Mouse (Mus musculus) midbrain, embryonic 12.5 days (tissue): ENCODE data around the gene Ddx19a. TPM values are rescaled to one million over a fixed set of nuclear protein-coding genes. Genes with fewer than 3 reads are reported as not detected.
"Not testable (repeated sequence)": the region's sequence is repeated elsewhere in the genome, so short reads cannot be mapped to it uniquely, and the experiment has no call there.

Source experiments
- ATAC-seq: fragments of 200-750 bp; cut with Nextera tagmentation; 2 replicates; pipeline ENCODE4 v1.8.0; 2017; ENCODE audit warnings: low read depth, moderate TSS enrichment, moderate library complexity; ENCODE audit not compliant: low FRiP score
- H3K27ac ChIP-seq: fragments of 300-500 bp; sonication (generic); replicated peaks from 2 replicates; pipeline ENCODE4 v1.5.1; 2016; ENCODE audit warnings: mild to moderate bottlenecking
- H3K27me3 ChIP-seq: fragments of 300-500 bp; sonication (generic); 2 replicates; pipeline ENCODE4 v1.6.1; 2016; ENCODE audit warnings: mild to moderate bottlenecking
- H3K36me3 ChIP-seq: fragments of 300-500 bp; sonication (generic); 2 replicates; pipeline ENCODE4 v1.6.1; 2016
- H3K4me1 ChIP-seq: fragments of 300-500 bp; sonication (generic); 2 replicates; pipeline ENCODE4 v1.6.1; 2016
- H3K4me2 ChIP-seq: fragments of 300-500 bp; sonication (generic); replicated peaks from 2 replicates; pipeline ENCODE4 v1.6.1; 2016; ENCODE audit warnings: mild to moderate bottlenecking, moderate library complexity
- H3K4me3 ChIP-seq: fragments of 300-500 bp; sonication (generic); 2 replicates; pipeline ENCODE4 v1.5.1; 2016; ENCODE audit warnings: mild to moderate bottlenecking
- H3K9ac ChIP-seq: fragments of 300-500 bp; sonication (generic); replicated peaks from 2 replicates; pipeline ENCODE4 v1.6.1; 2016; ENCODE audit warnings: mild to moderate bottlenecking, moderate library complexity
- H3K9me3 ChIP-seq: fragments of 300-500 bp; sonication (generic); 2 replicates; pipeline ENCODE4 v1.6.1; 2016; ENCODE audit warnings: mild to moderate bottlenecking
- WGBS: fragments of 180-500 bp; shearing (Covaris S2); methylation state at CpG from one replicate; pipeline ENCODE4 v1.1.7; 2016; 5-methylcytosine and 5-hydroxymethylcytosine counted together
- polyA plus RNA-seq: library from polyadenylated mRNA; unstranded; fragments of >200 nt; fragmentation: Nextera tagmentation; extraction: Ambion mirVana; gene quantifications from 2 replicates; pipeline ENCODE4 v1.2.1, GENCODE M21; 2016

Gene Ddx19a
- polyA plus RNA-seq, 1 experiment from 2014 or later: 17.6 TPM

DNA sequence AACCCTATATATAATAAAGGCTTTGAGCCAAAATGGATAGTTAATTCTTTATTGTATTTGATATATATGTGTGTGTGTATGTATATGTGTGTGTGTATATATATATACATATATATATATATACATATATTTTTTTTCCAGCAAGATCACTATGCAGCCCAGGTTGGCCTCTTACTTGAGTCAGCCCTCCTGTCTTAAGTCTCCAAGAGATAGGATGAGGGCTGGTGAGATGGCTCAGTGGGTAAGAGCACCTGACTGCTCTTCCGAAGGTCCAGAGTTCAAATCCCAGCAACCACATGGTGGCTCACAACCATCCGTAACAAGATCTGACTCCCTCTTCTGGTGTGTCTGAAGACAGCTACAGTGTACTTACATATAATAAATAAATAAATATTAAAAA lies 29.0 kb upstream of the Ddx19a start:
- not testable (repeated sequence) for H3K4me3 ChIP-seq, H3K27ac ChIP-seq, H3K9me3 ChIP-seq, H3K36me3 ChIP-seq, H3K4me1 ChIP-seq, ATAC-seq, H3K9ac ChIP-seq, H3K4me2 ChIP-seq
- WGBS: 92% methylated on average over 2 of the region's 2 CpGs
- H3K27me3 ChIP-seq: peaks cover 15% of the 10 kb centered on the region; the same call in 1 of the 2 replicates

DNA sequence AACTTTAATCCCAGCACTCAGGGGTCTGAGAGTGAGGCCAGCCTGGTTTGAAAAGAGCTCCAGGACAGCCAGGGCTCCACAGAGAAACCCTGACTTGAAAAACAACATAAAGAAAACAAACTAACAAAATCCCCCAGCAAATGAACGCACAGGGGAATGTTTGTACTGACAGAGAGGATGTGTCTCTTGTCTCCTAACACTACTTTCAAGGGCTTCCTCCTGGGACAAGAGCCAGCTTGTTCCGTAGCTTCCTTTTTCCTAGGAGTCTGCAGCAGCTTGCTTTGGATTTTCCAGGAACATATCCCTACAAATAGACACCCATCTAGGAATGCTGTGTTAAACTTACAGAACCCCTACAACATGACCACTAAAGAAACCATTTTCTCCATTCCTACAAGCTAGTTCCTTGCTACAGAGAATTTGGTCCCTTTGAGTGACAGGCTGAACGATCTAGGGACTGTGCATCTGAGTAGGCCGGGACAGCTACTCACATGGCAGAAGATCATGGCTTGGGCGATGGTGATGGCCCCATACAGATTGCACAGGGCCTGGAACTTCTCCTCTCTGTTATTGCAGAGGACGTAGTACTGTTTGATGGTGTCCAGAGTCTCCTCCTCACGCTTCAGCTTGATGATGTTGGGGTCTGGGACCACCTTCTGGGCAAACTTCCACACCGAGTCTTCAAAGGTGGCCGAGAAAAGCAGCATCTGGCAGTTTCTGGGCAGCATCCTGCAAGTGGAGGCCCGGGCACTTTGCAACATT lies 12.8 kb upstream of the Ddx19a start:
- H3K9me3 ChIP-seq, H3K27me3 ChIP-seq, H3K27ac ChIP-seq, H3K4me2 ChIP-seq, H3K9ac ChIP-seq, H3K4me3 ChIP-seq, H3K4me1 ChIP-seq, ATAC-seq: not testable (repeated sequence)
- WGBS: 93% methylated on average over 9 of the region's 10 CpGs
- peaks cover 41% of the 10 kb centered on the region for H3K36me3 ChIP-seq

DNA sequence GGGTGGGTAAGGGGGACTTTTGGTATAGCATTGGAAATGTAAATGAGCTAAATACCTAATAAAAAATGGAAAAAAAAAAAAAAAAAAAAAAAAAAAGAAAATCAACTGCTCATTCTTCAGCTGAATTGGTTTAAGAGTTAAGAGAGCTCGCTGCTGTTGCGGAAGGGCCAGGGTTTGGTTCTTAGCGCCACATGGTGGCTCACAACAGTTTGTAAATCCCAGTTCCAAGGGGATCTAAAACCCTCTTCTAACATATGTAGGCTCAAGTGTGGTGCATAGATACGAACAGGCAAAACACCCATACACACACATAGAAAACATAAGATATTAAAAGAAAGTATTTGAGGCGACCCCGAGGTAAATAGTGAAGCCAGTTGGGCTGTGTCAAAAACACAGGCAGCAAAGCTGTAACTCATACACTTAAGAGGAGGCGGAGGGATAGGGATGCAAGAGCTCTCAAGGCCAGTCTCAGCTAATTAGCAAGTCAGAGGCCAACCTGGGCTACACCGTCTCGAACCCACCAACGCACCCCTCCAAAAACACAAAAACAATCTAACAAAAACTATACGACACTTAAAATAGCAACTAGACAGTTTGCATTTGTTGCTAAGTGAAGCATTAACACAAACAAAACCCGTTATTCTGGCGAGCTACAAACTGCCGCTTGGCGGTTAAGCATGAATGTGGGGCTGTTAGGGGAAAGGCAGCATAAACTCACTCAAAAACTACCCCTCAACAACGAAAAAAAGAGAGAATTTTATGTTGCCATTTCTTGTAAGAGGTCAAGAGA lies 764 bp downstream of the Ddx19a start:
- Histone ChIP-seq H3K4me2 (peak overlapping the region; percentile 72), H3K27me3 (no peaks in the 10 kb centered on the region), H3K9ac (peak overlapping the region; percentile 81), H3K36me3 (peaks cover 22% of the 10 kb centered on the region), H3K4me3 (peak overlapping the region; percentile 90), H3K9me3 (no peaks in the 10 kb centered on the region), H3K4me1 (peaks cover 6% of the 10 kb centered on the region), H3K27ac (peak overlapping the region; percentile 75; the same call in 1 of the 2 replicates)
- WGBS: 40% methylated on average over 16 of the region's 16 CpGs
- no peak for ATAC-seq

DNA sequence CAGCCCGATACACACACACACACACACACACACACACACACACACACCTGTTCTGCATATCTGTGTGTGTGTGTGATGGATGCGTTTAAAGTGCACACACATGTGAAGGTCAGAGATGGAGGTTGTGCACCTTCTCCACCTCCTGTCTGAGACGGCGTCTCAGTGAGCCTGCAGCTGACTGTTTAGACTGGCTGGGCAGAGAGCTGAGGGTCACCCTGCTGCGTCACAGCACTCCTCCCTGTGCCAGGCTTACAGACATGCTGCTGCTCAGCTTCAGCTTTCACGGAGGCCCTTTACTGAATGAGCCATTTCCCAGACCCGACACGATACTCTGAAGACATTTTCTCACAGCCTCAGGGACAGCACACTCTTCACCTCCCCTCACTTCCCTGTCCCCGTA lies 7.6 kb downstream of the Ddx19a start:
- no peak for ATAC-seq
- no peak overlapping the region for H3K4me2 ChIP-seq
- no peak overlapping the region for H3K4me3 ChIP-seq
- H3K9ac ChIP-seq: no peak overlapping the region
- no peaks in the 10 kb centered on the region for H3K27me3 ChIP-seq
- H3K36me3 ChIP-seq: peaks cover 82% of the 10 kb centered on the region
- WGBS: 95% methylated on average over 9 of the region's 9 CpGs
- H3K9me3 ChIP-seq: no peaks in the 10 kb centered on the region
- H3K4me1 ChIP-seq: no peaks in the 10 kb centered on the region
- no peak overlapping the region for H3K27ac ChIP-seq

DNA sequence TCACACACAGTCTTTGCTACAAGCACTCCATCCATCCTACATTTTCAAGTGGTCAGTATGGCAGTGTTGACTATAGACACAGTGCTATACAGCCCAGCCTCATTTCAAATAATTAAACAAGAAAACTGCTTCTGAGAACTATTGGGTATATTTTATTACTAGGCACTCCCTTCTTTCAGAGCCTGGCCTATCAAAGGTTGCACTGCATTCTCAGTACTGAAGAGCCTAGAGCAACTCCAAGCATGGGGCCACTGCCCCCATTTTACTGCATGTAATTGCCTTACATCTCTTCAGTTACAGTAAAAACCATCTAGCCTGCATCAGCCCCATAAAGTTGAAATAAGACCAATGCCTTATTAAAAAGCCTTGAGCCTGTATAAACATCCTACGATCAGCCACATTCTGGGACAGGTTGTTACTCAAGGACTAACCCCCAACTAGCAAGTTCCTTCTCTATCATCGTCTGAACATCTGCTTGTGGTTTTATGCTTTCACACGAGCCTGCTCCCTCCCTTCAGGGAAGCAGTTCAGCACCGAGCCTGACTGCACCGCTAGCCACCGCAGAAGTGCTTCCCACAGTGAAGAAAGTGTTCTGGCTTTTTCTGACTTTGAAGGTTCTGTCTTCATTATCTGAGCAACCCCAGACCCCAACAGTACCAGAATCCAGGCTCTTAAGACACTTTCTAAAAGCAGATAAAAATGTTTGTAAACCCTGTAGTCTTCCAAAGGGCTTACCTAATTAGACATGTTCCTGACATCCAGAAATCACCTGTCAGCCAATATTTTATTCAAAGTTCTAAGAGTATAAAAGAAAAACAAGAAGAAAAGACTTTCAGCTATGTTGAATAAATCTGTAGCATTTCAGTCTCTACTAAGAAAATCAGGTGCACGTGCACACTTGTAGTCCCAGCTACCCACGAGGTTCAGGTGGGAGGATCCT lies 9.5 kb downstream of the Ddx19a start:
- 94% methylated on average over 8 of the region's 8 CpGs for WGBS
- no peak overlapping the region for H3K27ac ChIP-seq
- no peak overlapping the region for H3K4me2 ChIP-seq
- H3K4me1 ChIP-seq: no peaks in the 10 kb centered on the region
- no peaks in the 10 kb centered on the region for H3K9me3 ChIP-seq
- no peaks in the 10 kb centered on the region for H3K27me3 ChIP-seq
- ATAC-seq: no peak
- peaks cover 88% of the 10 kb centered on the region for H3K36me3 ChIP-seq
- no peak overlapping the region for H3K4me3 ChIP-seq
- no peak overlapping the region for H3K9ac ChIP-seq

DNA sequence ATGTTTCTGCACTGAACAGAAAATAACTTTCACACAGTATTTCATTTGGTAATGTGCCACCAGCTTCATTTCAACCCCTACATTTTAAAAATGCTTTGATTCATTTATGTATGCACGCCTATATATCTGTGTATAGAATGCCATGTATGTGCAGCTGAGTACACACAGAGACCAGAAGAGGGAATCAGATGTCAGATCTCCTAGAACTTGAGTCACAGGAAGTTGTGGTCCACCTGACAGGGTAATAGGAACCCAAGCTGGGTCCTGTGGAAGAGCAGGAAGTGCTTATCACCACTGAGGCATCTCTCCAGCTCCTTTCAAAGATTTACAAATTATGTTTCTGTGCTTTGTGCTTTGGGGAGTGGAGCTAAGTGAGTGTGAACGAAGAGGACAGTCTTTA lies 16.3 kb downstream of the Ddx19a start:
- Histone ChIP-seq H3K27me3 (no peaks in the 10 kb centered on the region), H3K4me1 (no peaks in the 10 kb centered on the region), H3K27ac (no peak overlapping the region), H3K9ac (no peak overlapping the region), H3K4me2 (no peak overlapping the region), H3K36me3 (peaks cover 77% of the 10 kb centered on the region), H3K4me3 (no peak overlapping the region), H3K9me3 (no peaks in the 10 kb centered on the region)
- no peak for ATAC-seq
- 79% methylated on average over 2 of the region's 2 CpGs for WGBS

DNA sequence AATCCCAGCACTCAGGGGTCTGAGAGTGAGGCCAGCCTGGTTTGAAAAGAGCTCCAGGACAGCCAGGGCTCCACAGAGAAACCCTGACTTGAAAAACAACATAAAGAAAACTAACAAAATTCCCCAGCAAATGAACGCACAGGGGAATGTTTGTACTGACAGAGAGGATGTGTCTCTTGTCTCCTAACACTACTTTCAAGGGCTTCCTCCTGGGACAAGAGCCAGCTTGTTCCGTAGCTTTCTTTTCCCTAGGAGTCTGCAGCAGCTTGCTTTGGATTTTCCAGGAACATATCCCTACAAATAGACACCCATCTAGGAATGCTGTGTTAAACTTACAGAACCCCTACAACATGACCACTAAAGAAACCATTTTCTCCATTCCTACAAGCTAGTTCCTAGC lies 19.6 kb downstream of the Ddx19a start:
- WGBS: 81% methylated on average over 2 of the region's 2 CpGs
- not testable (repeated sequence) for ATAC-seq, H3K9ac ChIP-seq, H3K27me3 ChIP-seq, H3K4me3 ChIP-seq, H3K9me3 ChIP-seq, H3K4me1 ChIP-seq, H3K27ac ChIP-seq, H3K4me2 ChIP-seq
- peaks cover 66% of the 10 kb centered on the region for H3K36me3 ChIP-seq

DNA sequence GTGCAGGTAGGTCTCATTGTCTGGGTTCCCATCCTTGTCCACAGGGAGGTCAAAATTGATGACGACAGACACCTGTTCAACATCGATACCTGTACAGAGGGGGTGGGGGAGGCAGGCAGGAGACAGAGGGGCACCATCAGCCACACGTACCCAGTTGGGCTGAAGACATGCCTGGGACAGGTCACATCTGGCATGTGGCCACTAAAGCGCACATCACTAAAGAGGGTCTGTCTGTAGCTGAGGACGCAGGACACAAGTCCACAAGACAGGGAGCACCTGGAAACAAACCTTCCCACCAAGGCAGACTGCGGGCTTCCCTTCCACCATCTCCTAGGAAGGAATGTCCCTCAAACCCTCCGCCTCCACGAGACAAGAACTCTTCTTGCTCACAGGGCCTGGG lies 21.1 kb downstream of the Ddx19a start:
- not testable (repeated sequence) for ATAC-seq, H3K4me3 ChIP-seq, H3K9ac ChIP-seq, H3K9me3 ChIP-seq, H3K27ac ChIP-seq, H3K4me2 ChIP-seq, H3K4me1 ChIP-seq, H3K27me3 ChIP-seq
- H3K36me3 ChIP-seq: peaks cover 55% of the 10 kb centered on the region
- 99% methylated on average over 8 of the region's 8 CpGs for WGBS

DNA sequence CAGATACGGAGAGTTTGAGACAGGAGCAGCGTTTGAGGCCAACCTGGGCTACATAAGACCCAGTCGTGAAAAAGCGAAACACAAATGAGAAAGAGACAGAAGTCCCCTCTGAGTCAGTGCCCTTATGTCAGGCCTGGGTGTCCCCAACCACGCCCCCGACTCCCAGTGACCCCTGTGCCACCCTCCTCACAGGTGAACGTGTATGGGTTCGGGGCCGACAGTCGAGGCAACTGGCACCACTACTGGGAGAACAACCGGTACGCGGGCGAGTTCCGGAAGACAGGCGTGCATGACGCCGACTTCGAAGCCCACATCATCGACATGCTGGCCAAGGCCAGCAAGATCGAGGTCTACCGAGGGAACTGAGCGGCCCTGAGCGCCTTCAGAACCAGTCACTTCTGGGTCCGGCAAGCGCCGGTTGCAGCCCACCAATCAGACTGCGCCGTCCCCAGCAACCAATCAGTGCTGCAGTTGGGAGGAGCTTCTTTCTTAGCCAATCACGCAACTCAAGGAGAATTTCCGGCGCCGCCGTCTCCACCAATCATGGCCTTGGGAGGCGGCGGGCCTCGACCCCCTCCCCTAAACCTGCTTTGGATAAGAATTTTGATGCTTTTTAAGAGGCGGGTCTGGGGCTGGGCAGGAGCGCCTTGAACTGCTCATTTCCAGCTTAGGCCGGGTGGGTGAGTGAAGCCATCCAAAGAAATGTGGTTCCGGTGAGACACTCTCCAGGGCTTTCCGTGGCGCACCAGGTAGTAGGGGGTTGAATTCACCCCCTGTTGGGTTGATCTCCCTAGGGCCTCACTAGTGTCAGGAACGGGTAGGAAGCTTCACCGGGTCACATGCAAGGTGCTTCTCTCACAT lies 27.5 kb downstream of the Ddx19a start:
- Histone ChIP-seq H3K27me3 (no peaks in the 10 kb centered on the region), H3K9me3 (no peaks in the 10 kb centered on the region), H3K27ac (peak overlapping the region; percentile 20; the same call in 1 of the 2 replicates)

DNA sequence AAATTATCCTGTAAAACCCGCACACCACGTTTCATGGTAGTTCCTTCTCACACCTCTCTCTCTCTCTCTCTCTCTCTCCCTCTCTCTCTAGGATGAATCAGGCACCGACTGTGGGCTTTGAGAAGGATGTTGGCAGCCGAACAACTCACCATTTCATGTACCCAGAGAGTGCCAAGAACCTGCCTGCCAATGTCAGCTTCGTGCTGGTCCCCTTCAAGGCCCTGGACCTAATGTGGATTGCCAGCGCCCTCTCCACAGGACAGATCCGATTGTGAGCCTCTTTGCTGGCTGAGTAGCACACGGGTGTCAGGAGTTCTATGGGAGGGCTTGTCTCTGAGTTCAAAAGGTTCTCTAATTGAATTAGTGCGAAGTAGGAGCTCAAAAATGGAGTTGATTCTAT lies 30.3 kb downstream of the Ddx19a start:
- no peaks in the 10 kb centered on the region for H3K9me3 ChIP-seq
- WGBS: 88% methylated on average over 9 of the region's 9 CpGs
- no peak overlapping the region for H3K9ac ChIP-seq
- peaks cover 10% of the 10 kb centered on the region for H3K4me1 ChIP-seq
- H3K36me3 ChIP-seq: peaks cover 18% of the 10 kb centered on the region
- H3K4me2 ChIP-seq: no peak overlapping the region
- no peak overlapping the region for H3K4me3 ChIP-seq
- no peaks in the 10 kb centered on the region for H3K27me3 ChIP-seq
- ATAC-seq: no peak
- no peak overlapping the region for H3K27ac ChIP-seq

More for the DNA sequence above, 27.5 kb downstream of the Ddx19a start:
- Histone ChIP-seq H3K4me2 (peak overlapping the region; percentile 64), H3K36me3 (peaks cover 25% of the 10 kb centered on the region), H3K9ac (peak overlapping the region; percentile 66), H3K4me3 (peak overlapping the region; percentile 51), H3K4me1 (peaks cover 10% of the 10 kb centered on the region)
- 6% methylated on average over 45 of the region's 45 CpGs for WGBS
- peak; percentile 97 for ATAC-seq

DNA sequence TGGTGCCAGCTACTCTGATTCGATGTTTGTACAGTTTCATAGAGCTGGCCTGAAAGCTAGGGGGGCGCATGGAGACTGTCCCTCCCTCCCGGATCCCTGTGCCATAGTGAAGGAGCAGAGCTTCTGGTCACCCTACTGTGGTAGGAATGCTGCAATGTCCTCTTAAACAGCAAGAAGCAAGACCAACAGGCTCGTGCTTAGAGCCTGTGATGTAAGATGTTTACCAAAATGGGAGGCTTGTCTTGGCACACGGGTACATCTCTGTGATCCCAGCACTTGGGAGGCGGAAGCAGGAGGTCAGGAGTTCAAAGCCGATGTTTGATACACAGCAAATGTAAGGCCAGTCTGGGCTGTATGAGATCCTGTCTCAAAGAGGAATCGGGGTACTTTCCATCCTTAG lies 31.0 kb downstream of the Ddx19a start:
- no peaks in the 10 kb centered on the region for H3K9me3 ChIP-seq
- no peak overlapping the region for H3K4me3 ChIP-seq
- H3K4me1 ChIP-seq: peaks cover 10% of the 10 kb centered on the region
- H3K36me3 ChIP-seq: peaks cover 25% of the 10 kb centered on the region
- no peaks in the 10 kb centered on the region for H3K27me3 ChIP-seq
- no peak overlapping the region for H3K9ac ChIP-seq
- no peak overlapping the region for H3K27ac ChIP-seq
- no peak for ATAC-seq
- WGBS: 91% methylated on average over 8 of the region's 8 CpGs
- H3K4me2 ChIP-seq: no peak overlapping the region
